Mouse (Mus musculus) MEL (cell line): ENCODE results near the gene Ankrd44. TPM values are rescaled to one million over a fixed set of nuclear protein-coding genes. Genes with fewer than 3 reads are reported as not detected.

Experiments
- DNase-seq: peaks from one replicate; pipeline ENCODE4 v3.0.0; 2011; ENCODE audit warnings: low read depth, low spot score
- H3K27ac ChIP-seq: 2 replicates; pipeline ENCODE4 v1.5.1; 2012; ENCODE audit warnings: low read depth, mild to moderate bottlenecking, control low read depth, low read length, moderate library complexity; ENCODE audit not compliant: control insufficient read depth
- H3K27me3 ChIP-seq, 2 experiments: fragments of 150-350 bp in 1 of 2; sonication (generic) in 1 of 2; 2 replicates each; pipeline ENCODE4 v1.6.1; 2012; ENCODE audit warnings: low read length in 2 of 2, mild to moderate bottlenecking in 2 of 2, improper control_type of control experiment in 1 of 2, moderate library complexity in 1 of 2; ENCODE audit not compliant: insufficient read depth in 2 of 2, control insufficient read depth in 1 of 2
- H3K36me3 ChIP-seq, 2 experiments: 2 replicates each; pipeline ENCODE4 v1.6.1; 2012 to 2014; ENCODE audit warnings: low read length in 2 of 2, improper control_type of control experiment in 1 of 2, inconsistent platforms in 1 of 2, mild to moderate bottlenecking in 1 of 2; ENCODE audit not compliant: insufficient read depth in 2 of 2, control insufficient read depth in 1 of 2
- H3K4me1 ChIP-seq, 2 experiments: fragments of 150-350 bp in 1 of 2; sonication (generic) in 1 of 2; 2 replicates each; pipeline ENCODE4 v1.6.1; 2012; ENCODE audit warnings: low read length in 2 of 2, improper control_type of control experiment in 1 of 2, mild to moderate bottlenecking in 1 of 2; ENCODE audit not compliant: insufficient read depth in 2 of 2, control insufficient read depth in 1 of 2
- H3K4me3 ChIP-seq, 2 experiments: fragments of 150-350 bp in 1 of 2; sonication (generic) in 1 of 2; 2 replicates each; pipeline ENCODE4 v1.5.1; 2012; ENCODE audit warnings: low read depth in 2 of 2, low read length in 2 of 2, mild to moderate bottlenecking in 2 of 2, moderate library complexity in 2 of 2, control low read depth in 1 of 2, improper control_type of control experiment in 1 of 2; ENCODE audit not compliant: control insufficient read depth in 1 of 2, insufficient read depth in 1 of 2
- H3K79me2 ChIP-seq: 2 replicates; pipeline ENCODE4 v1.6.1; 2012; ENCODE audit warnings: mild to moderate bottlenecking, low read length, moderate library complexity; ENCODE audit not compliant: control insufficient read depth, poor library complexity, insufficient read depth
- H3K9ac ChIP-seq: 2 replicates; pipeline ENCODE4 v1.6.1; 2012; ENCODE audit warnings: low read depth, mild to moderate bottlenecking, control low read depth, low read length, moderate library complexity; ENCODE audit not compliant: control insufficient read depth, poor library complexity, severe bottlenecking
- H3K9me3 ChIP-seq: fragments of 150-350 bp; sonication (generic); replicated peaks from 2 replicates; pipeline ENCODE4 v1.6.1; 2012; ENCODE audit warnings: mild to moderate bottlenecking, low read length, improper control_type of control experiment, moderate library complexity; ENCODE audit not compliant: insufficient read depth
- BHLHE40 ChIP-seq: IDR thresholded peaks from 2 replicates; pipeline ENCODE4 v1.6.1; 2012; ENCODE audit warnings: low read depth, mild to moderate bottlenecking, inconsistent platforms, low read length, improper control_type of control experiment, borderline replicate concordance
- CHD1 ChIP-seq: IDR thresholded peaks from 2 replicates; pipeline ENCODE4 v1.6.1; 2012; ENCODE audit warnings: low read depth, mild to moderate bottlenecking, inconsistent platforms, low read length, improper control_type of control experiment
- CTCF ChIP-seq, 3 experiments: IDR thresholded peaks in 2 of 3; conservative IDR thresholded peaks in 1 of 3; 2 replicates each; pipeline ENCODE4 v1.5.1; 2011 to 2012; ENCODE audit warnings: low read length in 3 of 3, low read depth in 2 of 3, mild to moderate bottlenecking in 2 of 3, improper control_type of control experiment in 1 of 3, inconsistent platforms in 1 of 3, mixed read lengths in 1 of 3, moderate library complexity in 1 of 3; ENCODE audit not compliant: control insufficient read depth in 1 of 3, insufficient read depth in 1 of 3, poor library complexity in 1 of 3, severe bottlenecking in 1 of 3
- E2F4 ChIP-seq: IDR thresholded peaks from 2 replicates; pipeline ENCODE4 v1.6.1; 2011; ENCODE audit warnings: low read depth, low read length, improper control_type of control experiment, borderline replicate concordance
- ELF1 ChIP-seq: IDR thresholded peaks from 2 replicates; pipeline ENCODE4 v1.6.1; 2014; ENCODE audit warnings: low read depth, mild to moderate bottlenecking, inconsistent platforms, low read length, improper control_type of control experiment, moderate library complexity
- EP300 ChIP-seq, 2 experiments: IDR thresholded peaks; 2 replicates each; pipeline ENCODE4 v1.6.1; 2011; ENCODE audit warnings: improper control_type of control experiment in 2 of 2, low read length in 2 of 2, low read depth in 1 of 2, mild to moderate bottlenecking in 1 of 2
- ETS1 ChIP-seq: IDR thresholded peaks from 2 replicates; pipeline ENCODE4 v1.6.1; 2012; ENCODE audit warnings: low read depth, mild to moderate bottlenecking, inconsistent platforms, low read length, improper control_type of control experiment, moderate library complexity
- GABPA ChIP-seq: IDR thresholded peaks from 2 replicates; pipeline ENCODE4 v1.6.1; 2012; ENCODE audit warnings: low read depth, mild to moderate bottlenecking, inconsistent platforms, low read length, improper control_type of control experiment, moderate library complexity
- GATA1 ChIP-seq: IDR thresholded peaks from 2 replicates; pipeline ENCODE4 v1.6.1; 2011; ENCODE audit warnings: low read depth, low read length, improper control_type of control experiment
- HCFC1 ChIP-seq: IDR thresholded peaks from 2 replicates; pipeline ENCODE4 v1.6.1; 2012; ENCODE audit warnings: low read depth, mild to moderate bottlenecking, inconsistent platforms, low read length, improper control_type of control experiment, moderate library complexity
- JUND ChIP-seq: IDR thresholded peaks from 2 replicates; pipeline ENCODE4 v1.6.1; 2011; ENCODE audit warnings: low read depth, mild to moderate bottlenecking, improper control_type of control experiment, low read length
- KAT2A ChIP-seq: conservative IDR thresholded peaks from 2 replicates; pipeline ENCODE4 v1.6.1; 2012; ENCODE audit warnings: low read depth, low read length, improper control_type of control experiment, inconsistent platforms
- MAFK ChIP-seq: IDR thresholded peaks from 2 replicates; pipeline ENCODE4 v1.6.1; 2011; ENCODE audit warnings: low read depth, mild to moderate bottlenecking, low read length, improper control_type of control experiment, borderline replicate concordance
- MAX ChIP-seq: IDR thresholded peaks from 2 replicates; pipeline ENCODE4 v1.6.1; 2011; ENCODE audit warnings: low read length, improper control_type of control experiment
- MEF2A ChIP-seq: IDR thresholded peaks from 2 replicates; pipeline ENCODE4 v1.6.1; 2014; ENCODE audit warnings: low read depth, mild to moderate bottlenecking, inconsistent platforms, low read length, improper control_type of control experiment; ENCODE audit not compliant: poor library complexity, insufficient replicate concordance, severe bottlenecking; ENCODE audit errors: extremely low read depth
- MYB ChIP-seq: IDR thresholded peaks from 2 replicates; pipeline ENCODE4 v1.6.1; 2011; ENCODE audit warnings: mild to moderate bottlenecking, low read depth, low read length, improper control_type of control experiment
- POLR2A ChIP-seq, 2 experiments: IDR thresholded peaks; 2 replicates each; pipeline ENCODE4 v1.6.1; 2011 to 2012; ENCODE audit warnings: low read length in 2 of 2, mild to moderate bottlenecking in 2 of 2, control low read depth in 1 of 2, improper control_type of control experiment in 1 of 2, low read depth in 1 of 2, moderate library complexity in 1 of 2; ENCODE audit not compliant: control insufficient read depth in 1 of 2, insufficient read depth in 1 of 2, poor library complexity in 1 of 2
- POLR2AphosphoS2 ChIP-seq: IDR thresholded peaks from 2 replicates; pipeline ENCODE4 v1.6.1; 2011; ENCODE audit warnings: low read length, improper control_type of control experiment
- POLR2AphosphoS5 ChIP-seq: IDR thresholded peaks from 2 replicates; pipeline ENCODE4 v1.6.1; 2012; ENCODE audit warnings: low read depth, borderline replicate concordance, mild to moderate bottlenecking, inconsistent platforms, low read length, moderate library complexity, mixed read lengths
- RAD21 ChIP-seq: IDR thresholded peaks from 2 replicates; pipeline ENCODE4 v1.6.1; 2011; ENCODE audit warnings: mild to moderate bottlenecking, low read depth, low read length, improper control_type of control experiment
- RCOR1 ChIP-seq: IDR thresholded peaks from 2 replicates; pipeline ENCODE4 v1.6.1; 2012; ENCODE audit warnings: low read depth, mild to moderate bottlenecking, inconsistent platforms, low read length, improper control_type of control experiment
- SIN3A ChIP-seq: IDR thresholded peaks from 2 replicates; pipeline ENCODE4 v1.6.1; 2012; ENCODE audit warnings: low read length, improper control_type of control experiment, inconsistent platforms
- TBP ChIP-seq: IDR thresholded peaks from 2 replicates; pipeline ENCODE4 v1.8.0; 2011; ENCODE audit warnings: low read depth, low read length, improper control_type of control experiment
- TCF12 ChIP-seq: IDR thresholded peaks from 2 replicates; pipeline ENCODE4 v1.6.1; 2014; ENCODE audit warnings: low read depth, mild to moderate bottlenecking, inconsistent platforms, low read length, improper control_type of control experiment, moderate library complexity
- USF2 ChIP-seq, 2 experiments: IDR thresholded peaks; 2 replicates each; pipeline ENCODE4 v1.6.1; 2011 to 2012; ENCODE audit warnings: improper control_type of control experiment in 2 of 2, low read length in 2 of 2, borderline replicate concordance in 1 of 2, inconsistent platforms in 1 of 2, low read depth in 1 of 2, mild to moderate bottlenecking in 1 of 2; ENCODE audit not compliant: insufficient read depth in 1 of 2
- ZMIZ1 ChIP-seq: IDR thresholded peaks from 2 replicates; pipeline ENCODE4 v1.6.1; 2012; ENCODE audit warnings: low read depth, mild to moderate bottlenecking, inconsistent platforms, low read length, improper control_type of control experiment, moderate library complexity
- polyA plus RNA-seq, 2 experiments: library from polyadenylated mRNA; stranded (reverse) in 1 of 2; unstranded in 1 of 2; fragments of >175 nt in 1 of 2; fragments of >200 nt in 1 of 2; gene quantifications; 2 replicates each; pipeline versions ENCODE4 v1.2.1 to v1.2.4; 2012; ENCODE audit warnings: low replicate concordance in 2 of 2, low read depth in 1 of 2; ENCODE audit not compliant: insufficient read length in 2 of 2, insufficient read depth in 1 of 2, missing spikeins in 1 of 2
- total RNA-seq: library from RNA; depleted of rRNA; stranded (reverse); fragments of 300-350 nt; gene quantifications from 2 replicates; pipeline ENCODE4 v1.2.3, GENCODE M21; 2012

Gene Ankrd44
- total and polyA plus RNA-seq, 3 experiments = 2.3 to 4.4 TPM; not detected in 1

GRCm38 (mm10) chr1:54902689-54903246 is 23.4 kb downstream of the Ankrd44 start (continued):
- TF ChIP-seq MAFK (peak; percentile 85), GABPA (no peak)

DNA sequence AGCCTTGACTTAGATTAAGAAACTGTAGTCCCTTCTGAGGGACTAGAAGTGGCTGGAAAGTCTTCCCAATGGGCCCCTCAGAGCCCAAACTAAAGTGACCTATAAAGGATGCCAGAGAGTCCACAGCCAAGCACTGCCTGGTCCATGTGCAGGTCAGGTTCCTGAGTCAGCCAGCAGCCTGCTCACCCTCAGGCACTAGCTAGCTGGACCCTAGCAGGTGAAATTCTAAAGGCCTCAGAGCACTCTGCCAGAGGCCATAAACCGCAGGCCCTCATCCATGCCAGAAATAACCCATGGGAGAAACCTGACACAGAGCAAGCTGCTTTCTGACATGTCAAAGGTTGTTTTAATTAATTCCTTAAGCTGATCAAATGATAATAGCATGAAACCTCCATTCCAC is 25.1 kb downstream of the Ankrd44 start:
- Histone ChIP-seq H3K4me3 (no peak overlapping the region), H3K36me3 (peaks cover 0 to 19% of the 10 kb centered on the region in 2 experiments; a peak in 2 of 4 replicates), H3K9me3 (no peaks in the 10 kb centered on the region), H3K27ac (no peak overlapping the region), H3K9ac (no peak overlapping the region), H3K4me1 (peaks cover 5 to 26% of the 10 kb centered on the region in 2 experiments), H3K79me2 (no peaks in the 10 kb centered on the region), H3K27me3 (no peaks in the 10 kb centered on the region)
- TF ChIP-seq USF2 (IDR thresholded peaks at IDR 0.05; ENCODE audit: borderline replicate concordance in 1 of 2, insufficient read depth in 1 of 2, low read depth in 1 of 2, low read length in 2 of 2) (no peak), POLR2AphosphoS2 (no peak), GATA1 (no peak), MAX (no peak), CTCF (IDR thresholded peaks at IDR 0.05 in 2 of 3, conservative IDR thresholded peaks at IDR 0.05 in 1 of 3; ENCODE audit: control insufficient read depth in 1 of 3, insufficient read depth in 1 of 3, low read depth in 2 of 3, low read length in 3 of 3, poor library complexity in 1 of 3, severe bottlenecking in 1 of 3) (no peak), ZMIZ1 (no peak), E2F4 (no peak), RCOR1 (no peak), BHLHE40 (no peak), KAT2A (no peak), HCFC1 (no peak), ETS1 (no peak), MEF2A (no peak)
- no peak for DNase-seq

GRCm38 (mm10) chr1:54899247-54899646 is 26.9 kb downstream of the Ankrd44 start:
- peaks cover 5 to 26% of the 10 kb centered on the region in 2 experiments for H3K4me1 ChIP-seq
- TF ChIP-seq USF2 (IDR thresholded peaks at IDR 0.05; ENCODE audit: borderline replicate concordance in 1 of 2, insufficient read depth in 1 of 2, low read depth in 1 of 2, low read length in 2 of 2) (no peak), E2F4 (no peak), TBP (no peak), POLR2AphosphoS5 (no peak), SIN3A (no peak), TCF12 (no peak), RAD21 (no peak), POLR2A (IDR thresholded peaks at IDR 0.05; ENCODE audit: control insufficient read depth in 1 of 2, insufficient read depth in 1 of 2, low read depth in 1 of 2, low read length in 2 of 2, poor library complexity in 1 of 2) (no peak), JUND (no peak), CHD1 (no peak), MEF2A (no peak), EP300 (IDR thresholded peaks at IDR 0.05; ENCODE audit: low read depth in 1 of 2, low read length in 2 of 2) (no peak), RCOR1 (no peak), ELF1 (no peak), KAT2A (no peak), MYB (no peak), MAX (no peak), MAFK (no peak), BHLHE40 (no peak)
- no peaks in the 10 kb centered on the region for H3K27me3 ChIP-seq
- H3K9ac ChIP-seq = no peak overlapping the region
- H3K79me2 ChIP-seq = no peaks in the 10 kb centered on the region
- peaks cover 0 to 19% of the 10 kb centered on the region in 2 experiments; a peak in 2 of 4 replicates for H3K36me3 ChIP-seq
- DNase-seq = peak; percentile 13
- H3K27ac ChIP-seq = no peak overlapping the region
- no peak overlapping the region for H3K4me3 ChIP-seq
- H3K9me3 ChIP-seq = no peaks in the 10 kb centered on the region
